Mouse (Mus musculus): ENCODE measurements around the gene Ubd.
"Not testable (repeated sequence)": the region's sequence is repeated elsewhere in the genome, so short reads cannot be mapped to it uniquely, and the experiment has no call there.

The Ubd gene

GRCm38 (mm10) chr17:37193656-37194055 is at the start of gene Ubd:
Ubd (plus strand) TSS chr17:37193892.
- DNase-seq, result no peak

GRCm38 (mm10) chr17:37161394-37161793 is 32.3 kb upstream of the Ubd start, which contains the start of gene Olfr93:
Olfr93 (minus strand) TSS chr17:37161494.
- DNase-seq, result no peak

- no peak for DNase-seq
These were observed 8.2 kb upstream of the Ubd start for GRCm38 (mm10) chr17:37185474-37185873.

- peak; percentile 15 to 26 for DNase-seq
These were observed 3.0 kb upstream of the Ubd start for GRCm38 (mm10) chr17:37190711-37191110.

GRCm38 (mm10) chr17:37193032-37193431 is 660 bp upstream of the Ubd start:
- DNase-seq, result no peak

DNA sequence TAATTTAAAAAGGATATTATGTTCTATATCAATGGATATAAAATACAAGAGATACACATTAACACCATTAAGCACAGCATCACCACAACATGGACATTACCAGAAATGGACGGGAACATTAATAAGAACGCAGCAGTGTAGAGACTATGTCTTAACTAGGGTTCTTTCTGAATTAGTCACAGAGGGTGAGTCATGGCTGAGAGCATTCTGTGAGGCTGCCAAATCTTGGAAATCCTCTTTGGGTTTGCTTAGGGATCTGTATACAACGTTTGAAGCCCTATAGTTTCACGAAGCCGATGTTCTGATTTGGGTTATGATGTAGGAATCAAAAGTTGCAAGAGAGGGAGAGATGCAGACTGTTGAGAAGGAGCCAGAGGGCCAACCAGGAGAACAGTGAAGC is 1.1 kb downstream of the Ubd start:
- no peak for DNase-seq

- no peak for DNase-seq
These were observed 3.4 kb downstream of the Ubd start for GRCm38 (mm10) chr17:37196845-37197724.

DNA sequence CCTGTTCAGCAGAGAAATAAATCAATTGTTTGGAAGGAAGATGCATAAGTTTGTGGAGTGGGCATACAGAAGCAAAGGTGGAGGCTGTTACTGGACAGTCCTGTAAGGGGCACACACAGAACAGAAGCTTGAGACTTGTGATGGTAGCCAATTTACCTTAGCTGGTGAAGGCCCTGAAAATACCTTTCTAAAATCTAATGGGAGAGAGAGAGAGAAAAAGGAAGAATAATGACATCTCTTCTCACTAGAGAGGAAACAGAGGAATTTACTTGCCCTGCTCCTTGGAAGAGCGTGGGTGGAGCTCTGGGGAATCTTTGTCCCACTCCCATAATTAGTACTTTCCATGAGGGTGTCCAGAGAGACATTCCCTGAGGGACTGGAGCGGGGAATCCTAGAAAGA is 7.2 kb downstream of the Ubd start, which contains the start of gene Olfr94:
Olfr94 (minus strand) TSS at position 101 of the 400 bp plus-strand sequence.
- DNase-seq, result no peak

GRCm38 (mm10) chr17:37203206-37203916 is 9.7 kb downstream of the Ubd start:
- DNase-seq, result peak; percentile 65 to 77

DNA sequence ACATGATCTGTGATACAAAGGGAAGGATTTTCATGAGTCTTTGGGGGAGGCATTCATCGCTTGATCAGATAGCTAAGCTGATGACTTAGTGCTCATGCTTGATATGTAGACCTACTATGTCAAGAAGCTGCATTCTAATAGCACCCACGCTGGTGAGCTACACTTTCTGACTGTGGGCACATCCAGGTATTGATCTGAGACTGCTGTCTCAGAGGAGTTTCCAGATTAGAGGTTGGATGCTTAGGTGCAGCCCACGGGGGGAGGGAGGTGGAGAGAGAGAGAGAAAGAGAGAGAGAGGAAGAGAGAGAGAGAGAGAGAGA is 10.2 kb downstream of the Ubd start:
- DNase-seq, result no peak

DNA sequence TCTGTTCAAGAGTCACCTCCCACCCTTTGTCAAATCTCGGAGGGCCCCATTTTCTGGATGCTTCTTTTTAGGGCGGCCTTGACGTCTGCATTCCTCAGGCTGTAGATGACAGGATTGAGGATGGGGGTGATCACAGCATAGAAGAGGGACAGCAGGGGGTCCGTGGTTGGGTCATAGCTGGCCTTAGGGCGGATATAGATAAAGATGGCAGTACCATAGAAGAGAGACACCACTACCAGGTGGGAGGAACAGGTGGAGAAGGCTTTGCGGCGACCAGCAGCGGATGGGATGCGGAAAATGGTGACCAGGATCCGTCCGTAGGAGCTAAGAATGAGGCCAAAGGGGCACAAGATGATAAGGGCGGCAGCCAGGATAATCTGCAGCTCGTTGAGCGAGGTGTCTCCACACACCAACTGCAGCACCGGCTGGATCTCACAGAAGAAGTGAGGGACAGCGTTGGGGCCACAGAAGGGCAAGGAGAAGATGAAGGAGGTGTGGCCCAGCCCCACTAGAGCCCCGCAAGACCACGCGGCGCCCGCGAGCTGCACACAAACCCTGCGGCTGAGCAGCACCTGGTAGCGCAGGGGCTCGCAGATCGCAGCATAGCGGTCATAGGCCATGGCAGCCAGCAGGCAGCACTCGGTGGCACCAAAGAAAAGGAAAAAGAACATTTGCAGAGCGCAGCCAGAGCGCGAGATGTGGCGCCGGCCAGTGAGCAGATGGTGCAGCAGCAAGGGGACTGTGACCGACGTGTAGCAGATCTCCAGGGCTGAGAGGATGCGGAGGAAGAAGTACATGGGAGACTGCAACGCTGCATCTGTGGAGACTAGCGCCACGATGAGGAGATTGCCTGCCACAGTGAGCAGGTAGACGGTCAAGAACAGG is 17.4 kb downstream of the Ubd start:
- peak in 1 of 2 experiments; percentile 6 for DNase-seq

GRCm38 (mm10) chr17:37213018-37213417 is 19.3 kb downstream of the Ubd start, which contains the start of gene Olfr95:
Olfr95 (minus strand) TSS chr17:37213118.
- DNase-seq, result no peak

GRCm38 (mm10) chr17:37218486-37218885 is 24.8 kb downstream of the Ubd start:
- DNase-seq, result no peak

DNA sequence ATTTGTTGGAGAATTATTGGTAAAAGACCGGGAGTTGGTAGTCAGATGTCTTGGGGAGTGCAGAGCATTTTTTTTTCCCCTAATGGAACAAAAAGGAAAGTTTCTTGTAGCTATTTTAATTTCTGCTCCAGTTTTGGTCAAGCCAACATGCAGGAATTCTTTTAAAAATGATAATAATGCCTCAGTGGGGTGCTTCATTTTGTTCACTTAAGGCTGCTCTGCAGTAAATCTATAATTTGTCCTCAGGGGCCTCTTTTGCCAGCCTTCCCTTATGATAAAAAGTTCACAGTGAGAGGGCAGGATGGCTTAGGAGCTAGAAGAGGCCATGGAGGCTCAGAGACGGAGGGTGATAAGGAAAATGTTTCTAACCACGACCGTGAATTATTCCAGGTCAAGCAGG is 26.2 kb downstream of the Ubd start, which contains the start of gene Olfr96:
Olfr96 (plus strand) TSS at position 301 of the 400 bp plus-strand sequence.
- DNase-seq, result no peak

- DNase-seq, result no peak
These were observed 28.2 kb downstream of the Ubd start for GRCm38 (mm10) chr17:37221879-37222278.

GRCm38 (mm10) chr17:37237230-37237629 is 43.5 kb downstream of the Ubd start, which contains the start of gene Olfr97:
Olfr97 (minus strand) TSS chr17:37237330.
- not testable (repeated sequence) for DNase-seq

- DNase-seq, result no peak
These were observed 48.5 kb downstream of the Ubd start for GRCm38 (mm10) chr17:37242198-37242597.
